Mouse (Mus musculus): ENCODE measurements around the gene Osbpl9.
A peak's percentile ranks its signal among the peaks of the same experiment; 100 is the strongest.

DNA sequence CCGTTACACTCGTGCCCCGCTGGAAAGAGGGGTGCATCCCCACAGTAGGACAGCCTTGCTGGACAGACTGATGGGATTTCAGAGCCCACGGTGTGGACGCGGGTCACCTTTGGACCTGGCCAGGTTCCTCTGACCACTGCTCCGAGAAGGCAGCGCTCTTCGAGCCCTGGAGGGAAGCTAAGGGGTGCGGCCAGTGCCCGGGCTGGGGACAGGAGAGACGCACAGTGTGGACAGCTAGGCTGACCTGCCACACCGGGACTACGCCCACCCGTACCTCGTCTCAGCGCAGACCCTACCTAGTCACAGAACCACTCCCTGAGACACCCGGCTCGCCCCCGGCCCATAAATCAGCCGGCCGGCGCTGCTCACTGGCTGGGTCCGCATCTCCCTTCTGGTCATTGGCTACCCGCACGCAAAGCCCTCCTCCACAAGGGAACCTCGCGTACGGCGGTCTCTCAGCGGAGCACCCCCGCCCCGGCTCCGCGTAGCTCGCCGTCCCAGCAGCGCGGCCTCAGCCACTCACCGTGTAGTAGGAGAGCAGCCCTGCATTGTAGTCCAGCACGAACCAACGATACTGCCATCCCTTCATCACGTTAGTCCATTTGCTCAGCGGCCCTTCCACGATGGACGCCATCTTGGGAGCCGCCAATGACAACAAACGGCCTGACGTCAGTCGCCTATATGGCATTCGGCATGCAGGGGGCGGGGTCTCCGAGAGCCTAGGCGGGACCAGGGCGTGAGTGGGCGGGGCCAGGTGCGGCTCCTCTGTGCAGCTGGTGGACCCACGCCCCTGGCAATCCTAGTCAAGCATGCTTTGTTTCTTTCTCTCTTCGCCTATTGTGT lies at the start of gene Osbpl9:
- TF ChIP-seq EP300 (IDR thresholded peaks at IDR 0.05; ENCODE audit: insufficient read depth, low read depth, low read length): 0 out of 2 replicates have a peak, but pooled peaks have one; percentile 52
- TF ChIP-seq CTCF (IDR thresholded peaks at IDR 0.05): no peak
